In the genomic region with DNA sequence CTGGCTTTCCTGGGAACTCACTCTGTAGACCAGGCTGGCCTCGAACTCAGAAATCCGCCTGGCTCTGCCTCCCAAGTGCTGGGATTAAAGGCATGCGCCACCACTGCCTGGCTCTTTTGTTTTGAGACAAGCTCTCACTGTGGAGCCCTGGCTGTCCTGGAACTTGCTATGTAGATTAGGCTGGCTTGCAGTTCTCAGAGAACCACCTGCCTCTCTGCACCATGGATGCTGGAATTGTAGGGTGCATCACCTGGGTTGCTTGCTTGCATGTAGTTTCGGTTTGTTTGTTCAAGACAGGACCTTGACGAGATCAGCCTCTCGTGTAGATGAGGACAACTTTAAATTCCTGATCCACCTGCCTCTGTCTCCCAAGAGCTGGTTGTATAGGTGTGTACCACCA, we compare ENCODE assay signal across 14 mouse cellular contexts. TPM values are rescaled to one million over a fixed set of nuclear protein-coding genes. Genes with fewer than 3 reads are reported as not detected.
DNase-seq lines count a peak whose midpoint lies in the region; ATAC-seq lines count a peak whose summit lies in the region.
"Had no signal": no experiment of that assay in that cellular context is flagged by ENCODE, and none has a peak within 500 bp of the region (broad histone marks: within the 10 kb centered on the region; RNA-seq: fewer than 3 reads in every experiment).

No protein-coding gene starts in this region.

- no peaks in the 10 kb centered on the region for H3K9me3 ChIP-seq in heart, embryonic 13.5 days
- H3K9me3 ChIP-seq in heart, embryonic 10.5 days, result no peaks in the 10 kb centered on the region
- no peaks in the 10 kb centered on the region for H3K9me3 ChIP-seq in intestine, embryonic 15.5 days
- no peaks in the 10 kb centered on the region for H3K9me3 ChIP-seq in stomach, embryonic 16.5 days (replicated peaks; ENCODE audit: control insufficient read depth, low read length)
- H3K9me3 ChIP-seq: embryonic facial prominence, embryonic 15.5 days; heart, embryonic 15.5 days; limb, embryonic 12.5 days had no signal

- H3K4me3 ChIP-seq in heart, embryonic 13.5 days, result no peak overlapping the region
- no peak overlapping the region for H3K4me3 ChIP-seq in heart, embryonic 10.5 days
- no peak overlapping the region for H3K4me3 ChIP-seq in intestine, embryonic 15.5 days (replicated peaks)
- no peak overlapping the region; the same call in 1 of the 2 replicates for H3K4me3 ChIP-seq in stomach, embryonic 16.5 days (replicated peaks; ENCODE audit: low read length)
- H3K4me3 ChIP-seq: embryonic facial prominence, embryonic 15.5 days; heart, embryonic 15.5 days; limb, embryonic 12.5 days had no signal

- 82% methylated on average over 6 of the region's 6 CpGs for WGBS in heart, embryonic 13.5 days
- 86% methylated on average over 6 of the region's 6 CpGs for WGBS in heart, embryonic 10.5 days
- 83% methylated on average over 6 of the region's 6 CpGs for WGBS in intestine, embryonic 15.5 days
- WGBS in stomach, embryonic 16.5 days, result 80% methylated on average over 6 of the region's 6 CpGs

- no peak overlapping the region for H3K9ac ChIP-seq in heart, embryonic 13.5 days
- H3K9ac ChIP-seq in intestine, embryonic 15.5 days, result no peak overlapping the region
- no peak overlapping the region for H3K9ac ChIP-seq in stomach, embryonic 16.5 days (ENCODE audit: low read length)
- H3K9ac ChIP-seq: embryonic facial prominence, embryonic 15.5 days; heart, embryonic 15.5 days; limb, embryonic 12.5 days had no signal

- H3K4me1 ChIP-seq in heart, embryonic 13.5 days, result peaks cover 11% of the 10 kb centered on the region
- H3K4me1 ChIP-seq in heart, embryonic 10.5 days, result peaks cover 17% of the 10 kb centered on the region
- H3K4me1 ChIP-seq in intestine, embryonic 15.5 days (replicated peaks), result 0 out of 2 replicates have a peak, but pooled peaks cover 7% of the 10 kb centered on the region
- H3K4me1 ChIP-seq in stomach, embryonic 16.5 days (ENCODE audit: control insufficient read depth, insufficient read depth, low read length), result 0 out of 2 replicates have a peak, but pooled peaks cover 11% of the 10 kb centered on the region
- H3K4me1 ChIP-seq: embryonic facial prominence, embryonic 15.5 days had no signal

- peak overlapping the region; percentile 45; the same call in 1 of the 2 replicates for H3K4me2 ChIP-seq in heart, embryonic 13.5 days
- H3K4me2 ChIP-seq in intestine, embryonic 15.5 days (replicated peaks), result 0 out of 2 replicates have a peak overlapping the region, but pooled peaks have one; percentile 14
- H3K4me2 ChIP-seq in stomach, embryonic 16.5 days (ENCODE audit: low read depth, low read length), result peak overlapping the region; percentile 51
- H3K4me2 ChIP-seq: embryonic facial prominence, embryonic 15.5 days; heart, embryonic 15.5 days had no signal

- no peaks in the 10 kb centered on the region for H3K27me3 ChIP-seq in heart, embryonic 13.5 days (replicated peaks)
- H3K27me3 ChIP-seq in heart, embryonic 10.5 days (ENCODE audit: insufficient read depth, poor library complexity, severe bottlenecking), result no peaks in the 10 kb centered on the region
- H3K27me3 ChIP-seq in intestine, embryonic 15.5 days (replicated peaks), result no peaks in the 10 kb centered on the region
- no peaks in the 10 kb centered on the region for H3K27me3 ChIP-seq in stomach, embryonic 16.5 days (ENCODE audit: control insufficient read depth, insufficient read depth, low read length)
- H3K27me3 ChIP-seq: embryonic facial prominence, embryonic 15.5 days; heart, embryonic 15.5 days; limb, embryonic 12.5 days had no signal

- no peak overlapping the region for H3K27ac ChIP-seq in heart, embryonic 13.5 days (replicated peaks)
- no peak overlapping the region for H3K27ac ChIP-seq in heart, embryonic 10.5 days
- H3K27ac ChIP-seq in intestine, embryonic 15.5 days, result no peak overlapping the region
- no peak overlapping the region for H3K27ac ChIP-seq in stomach, embryonic 16.5 days (ENCODE audit: low read length)
- H3K27ac ChIP-seq: embryonic facial prominence, embryonic 15.5 days; heart, embryonic 15.5 days; limb, embryonic 12.5 days had no signal

- DNase-seq in heart, embryonic 10.5 days (ENCODE audit: low spot score), result no peak
- DNase-seq in thymus, postnatal 0 days (ENCODE audit: low spot score), result peak; percentile 12
- DNase-seq in thymus, adult 18-20 months, result no peak
- DNase-seq in yolk sac, embryonic 10.5 days (ENCODE audit: low spot score), result no peak
- no peak for DNase-seq in kidney, adult 11 months
- DNase-seq: adrenal gland, postnatal 10 days; cerebellum, adult 8-10 months had no signal

- ATAC-seq in heart, embryonic 13.5 days (ENCODE audit: extremely low read depth, insufficient number of reproducible peaks, low FRiP score, low TSS enrichment), result no peak
- no peak for ATAC-seq in intestine, embryonic 15.5 days
- ATAC-seq in stomach, embryonic 16.5 days (ENCODE audit: insufficient read depth, low FRiP score), result no peak
- ATAC-seq: midbrain, embryonic 16.5 days had no signal

- H3K36me3 ChIP-seq in heart, embryonic 13.5 days, result no peaks in the 10 kb centered on the region
- H3K36me3 ChIP-seq in heart, embryonic 10.5 days, result no peaks in the 10 kb centered on the region
- no peaks in the 10 kb centered on the region for H3K36me3 ChIP-seq in intestine, embryonic 15.5 days
- H3K36me3 ChIP-seq in stomach, embryonic 16.5 days (ENCODE audit: control insufficient read depth, insufficient read depth, low read length), result no peaks in the 10 kb centered on the region
- H3K36me3 ChIP-seq: embryonic facial prominence, embryonic 15.5 days; heart, embryonic 15.5 days; limb, embryonic 12.5 days had no signal

RNA-seq across cellular contexts. Expression of a gene that starts 2.7 kb away (rescaled TPM):
- polyA plus RNA-seq in heart, embryonic 13.5 days (2015; fragmentation: Nextera tagmentation; extraction: Ambion mirVana), result 8.2 and 9.0 TPM in 2 replicates
- polyA plus RNA-seq in heart, embryonic 10.5 days (2016; fragmentation: Nextera tagmentation; extraction: Ambion mirVana), result 12.7 and 13.5 TPM in 2 replicates
- polyA plus RNA-seq in thymus, postnatal 0 days (2015; fragmentation: Nextera tagmentation; extraction: Ambion mirVana), result 16.1 and 19.4 TPM in 2 replicates
- polyA plus RNA-seq in intestine, embryonic 15.5 days (2015; fragmentation: Nextera tagmentation; extraction: Ambion mirVana), result 16.2 and 16.4 TPM in 2 replicates
- 19.5 and 20.3 TPM in 2 replicates for polyA plus RNA-seq in stomach, embryonic 16.5 days (2015; fragmentation: Nextera tagmentation; extraction: Ambion mirVana)
